Mouse (Mus musculus) embryo, embryonic 9.5 days (tissue): ENCODE measurements at regions not wholly inside any gene's neighbourhood (a gene's known extent, or its start where the extent isn't known, plus 50 kb on each side); places are given as distances from the start of the nearest gene placed in this dataset.

ENCODE experiments used
- DNase-seq: peaks from one replicate; pipeline ENCODE4 v3.0.0-alpha.2; 2017; ENCODE audit errors: extremely low spot score

DNA sequence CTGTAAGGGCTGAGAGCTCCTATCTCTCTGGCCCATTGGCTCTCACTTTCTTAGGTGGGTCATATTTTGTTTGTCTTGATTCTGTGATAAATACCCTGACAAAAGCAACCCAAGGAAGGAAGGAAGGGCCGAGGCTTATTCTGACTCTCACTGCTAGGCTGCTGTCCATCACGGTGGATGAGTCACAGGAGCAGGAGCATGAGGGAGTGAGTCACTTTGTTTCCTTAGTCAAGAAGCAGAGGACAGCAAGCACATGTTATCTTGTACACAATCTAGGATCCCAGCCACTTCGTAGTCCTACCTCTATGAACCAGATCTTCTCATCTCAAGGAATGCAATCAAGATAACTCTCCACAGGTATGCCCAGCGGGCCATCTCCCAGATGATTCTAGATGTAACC, 69.9 kb downstream of the Atp6v1g3 start:
- DNase-seq = no peak

DNA sequence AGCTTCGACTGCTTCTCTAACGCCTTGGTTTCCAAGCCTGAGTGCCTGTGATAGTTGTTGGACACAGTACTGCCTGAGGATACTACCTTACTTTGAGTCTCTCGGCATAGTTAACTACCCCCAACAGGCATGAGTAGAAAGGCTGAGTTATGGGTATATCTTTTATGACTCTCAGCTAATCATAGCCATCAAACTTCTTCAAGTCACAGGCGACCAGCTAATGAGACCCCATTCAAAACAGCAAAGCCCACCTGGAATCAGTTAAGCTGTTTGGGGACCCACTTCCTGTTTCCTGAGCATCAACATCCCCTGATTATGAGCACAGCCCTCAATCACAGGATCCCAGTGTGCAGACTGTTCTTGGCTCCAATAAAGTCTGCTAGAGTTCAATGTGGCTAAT, 71.4 kb downstream of the Atp6v1g3 start:
- no peak for DNase-seq

DNA sequence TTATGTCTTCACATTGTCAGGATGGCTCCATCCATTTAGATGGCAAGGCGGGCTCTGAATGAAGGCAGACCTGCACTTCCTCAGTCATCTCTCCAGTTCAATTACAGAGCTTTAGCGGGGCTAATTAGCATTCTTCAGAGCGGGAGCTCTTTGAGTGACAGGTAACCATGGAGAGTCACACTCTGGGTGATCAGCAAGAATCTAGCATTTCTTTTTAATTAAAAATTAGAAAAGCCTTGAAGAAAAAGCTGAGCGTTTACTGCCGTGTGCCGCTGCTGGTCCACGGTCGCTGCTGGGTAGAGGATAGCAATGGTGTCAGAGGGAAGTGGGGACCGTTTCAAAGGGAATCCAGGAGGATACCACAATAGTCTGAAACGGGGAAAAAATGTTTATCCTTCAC, 72.5 kb downstream of the Atp6v1g3 start:
- no peak for DNase-seq

DNA sequence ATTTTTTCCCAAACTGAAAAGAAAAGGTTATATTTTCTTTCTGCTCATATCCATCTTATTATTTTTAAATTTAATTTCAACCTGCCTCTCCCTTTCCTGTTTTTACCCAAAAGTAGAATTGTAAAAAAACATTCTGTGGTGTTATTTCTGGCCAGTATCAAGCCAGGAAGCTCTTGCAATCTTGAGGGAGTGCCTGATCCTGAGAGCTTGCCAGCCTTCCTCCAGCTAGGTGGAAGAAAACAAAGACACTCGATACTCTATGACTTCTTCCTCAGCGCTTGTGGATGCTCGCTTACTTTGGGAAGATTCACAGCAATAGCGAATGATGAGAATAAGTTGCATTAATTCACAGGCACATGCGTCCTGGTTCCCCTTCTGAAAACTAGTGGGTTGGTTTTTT, 73.4 kb downstream of the Atp6v1g3 start:
- no peak for DNase-seq

DNA sequence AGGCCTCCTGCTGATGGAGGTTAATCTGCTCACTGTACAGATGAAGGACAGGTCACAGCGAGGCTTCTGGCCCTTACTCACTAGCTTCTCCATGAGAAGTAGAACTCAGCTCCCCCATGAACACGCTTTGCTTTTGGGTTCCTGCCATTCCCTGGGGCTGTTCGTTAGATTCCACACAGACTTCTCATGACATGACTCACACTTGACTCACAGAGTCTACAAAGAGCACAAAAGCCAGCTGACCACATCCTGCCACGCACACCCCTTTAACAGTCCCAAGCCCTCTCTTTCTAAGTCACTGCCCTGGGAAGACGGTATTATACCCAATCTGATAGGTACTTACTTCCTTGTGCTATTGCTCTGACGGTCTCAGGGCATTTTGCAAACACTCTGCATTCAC, 74.9 kb downstream of the Atp6v1g3 start:
- no peak for DNase-seq

DNA sequence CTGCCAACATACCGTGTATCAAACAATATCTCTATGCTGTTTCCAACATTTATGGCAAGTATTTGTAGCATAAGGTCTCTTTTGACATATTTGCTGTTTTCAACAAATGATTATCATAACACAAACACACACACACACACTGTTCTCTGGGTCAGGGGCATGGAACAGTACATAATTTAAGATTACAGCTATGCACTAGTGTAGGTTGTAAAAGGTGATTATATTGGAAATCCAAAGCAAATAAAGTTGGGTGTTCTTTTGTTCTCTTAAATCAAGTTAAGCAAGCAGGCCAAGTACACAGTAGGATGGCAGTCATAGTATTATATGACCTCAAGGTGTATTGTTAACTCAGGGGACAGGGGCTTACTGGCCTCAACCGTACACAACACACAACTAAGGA, 75.6 kb downstream of the Atp6v1g3 start:
- DNase-seq = no peak

DNA sequence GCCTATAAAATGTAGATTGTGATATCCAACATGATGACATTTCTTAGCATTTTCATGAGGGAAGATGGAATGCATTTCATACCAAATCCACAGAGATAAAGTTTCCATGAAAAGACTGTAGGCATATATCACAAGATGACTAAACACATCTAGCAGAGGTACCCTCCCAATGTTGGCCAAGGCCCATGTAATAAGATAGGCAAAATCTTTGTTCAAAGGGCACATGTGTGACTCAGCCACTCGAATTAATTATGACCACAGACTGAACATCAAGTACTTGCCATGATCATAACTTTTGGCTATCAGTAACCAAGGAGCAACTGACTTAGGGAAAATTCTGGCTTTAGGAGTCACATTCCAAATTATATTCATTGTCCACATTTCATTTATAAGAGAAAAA, 82.9 kb downstream of the Atp6v1g3 start:
- no peak for DNase-seq

DNA sequence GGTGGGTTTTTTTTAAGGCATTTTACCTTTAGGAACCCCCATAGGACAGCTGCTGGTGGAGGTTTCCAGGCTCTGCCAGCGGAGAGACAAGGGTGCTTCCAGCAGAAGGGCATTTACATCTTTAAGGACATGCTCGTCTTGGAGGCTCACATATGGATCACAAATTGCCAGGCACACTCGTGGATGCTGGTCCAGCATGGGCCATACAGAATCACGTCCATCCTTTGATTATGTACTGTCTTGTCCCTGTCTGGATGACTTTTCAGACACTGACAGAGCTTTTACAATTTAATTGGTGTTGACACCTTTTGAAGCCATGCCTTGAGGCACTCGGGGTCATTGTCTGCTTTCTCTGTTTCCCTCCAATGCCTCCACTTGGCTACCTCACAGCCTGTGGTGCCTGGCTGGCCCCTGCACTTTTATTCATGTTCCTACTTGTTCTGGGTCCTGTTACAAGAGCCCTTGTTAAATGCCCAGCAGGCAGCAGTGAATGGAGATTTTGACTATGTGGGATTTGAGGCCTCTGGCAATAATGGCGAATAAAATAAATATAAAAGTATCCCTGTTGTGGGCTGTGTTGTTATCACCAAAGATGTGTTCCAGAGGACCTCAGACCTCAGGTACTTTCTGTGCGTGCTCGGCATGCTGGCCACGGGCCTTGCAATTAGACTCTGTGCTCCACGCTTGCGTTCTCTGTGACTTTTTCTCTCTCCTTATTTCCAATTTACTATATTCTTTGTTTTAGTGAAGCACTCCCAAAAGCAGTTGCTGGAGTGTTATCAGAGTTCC, 89.3 kb downstream of the Atp6v1g3 start:
- peak; percentile 17 for DNase-seq

DNA sequence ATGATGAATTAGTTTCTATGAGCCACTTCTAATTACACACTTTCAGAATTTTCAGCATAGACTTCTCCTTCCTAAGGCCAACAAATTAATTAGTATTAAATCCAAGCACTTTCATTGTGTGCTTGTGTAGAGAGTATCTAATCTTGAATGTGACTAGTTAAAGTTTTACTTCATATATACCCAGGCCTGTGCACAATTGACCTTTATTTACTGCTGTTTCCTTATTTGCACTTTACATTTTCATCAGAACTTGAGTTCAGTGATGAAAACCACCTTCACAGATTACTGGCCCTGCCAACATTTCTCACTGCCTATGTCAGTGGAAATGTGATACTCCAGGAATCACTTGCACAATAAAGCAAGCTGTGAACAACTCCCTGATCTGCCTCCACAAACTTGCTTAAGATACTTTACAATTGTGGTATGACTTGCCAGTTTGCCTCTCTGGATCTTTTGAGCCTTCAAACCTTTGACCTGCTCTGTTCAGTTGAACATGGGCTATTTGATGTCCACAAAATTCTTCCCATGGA, 96.5 kb downstream of the Atp6v1g3 start:
- no peak for DNase-seq

DNA sequence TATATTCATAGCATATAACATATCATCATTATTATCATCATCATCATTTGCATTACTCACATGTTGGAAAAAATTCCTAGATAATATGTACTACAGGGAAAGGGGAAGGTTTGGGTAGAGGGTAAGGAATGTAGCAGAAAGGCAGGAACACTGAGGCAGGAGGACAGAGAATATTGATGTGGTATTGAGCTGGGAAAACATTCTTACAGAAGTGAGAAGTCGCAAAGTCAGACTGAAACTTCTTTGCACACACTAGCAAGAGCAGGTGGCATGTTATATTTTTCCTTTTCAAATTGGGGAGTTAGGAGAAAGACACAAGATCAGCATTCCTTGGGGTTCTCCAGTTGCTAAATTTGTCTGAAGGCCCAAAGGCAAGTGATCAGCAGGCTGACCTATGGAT, 97.9 kb downstream of the Atp6v1g3 start:
- no peak for DNase-seq

DNA sequence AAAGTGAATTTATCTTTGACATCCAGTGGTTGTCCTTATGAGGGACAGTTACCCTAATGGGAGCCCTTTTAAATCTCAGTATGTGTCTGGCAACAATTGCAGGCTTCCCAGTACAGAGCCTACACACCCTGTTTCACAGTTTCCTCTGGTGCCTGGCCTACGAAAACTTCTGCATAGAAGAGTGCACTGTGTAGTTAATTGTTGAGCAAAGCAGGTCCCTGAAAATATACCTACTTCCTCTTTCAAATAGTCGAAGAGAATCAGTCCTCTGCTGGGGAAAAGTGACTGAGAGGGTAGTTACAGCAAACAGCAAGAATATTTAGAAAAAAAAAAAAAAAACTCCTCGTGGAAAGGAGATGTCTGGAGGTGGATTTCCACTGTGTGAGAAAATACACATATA, 110.6 kb downstream of the Atp6v1g3 start:
- no peak for DNase-seq

DNA sequence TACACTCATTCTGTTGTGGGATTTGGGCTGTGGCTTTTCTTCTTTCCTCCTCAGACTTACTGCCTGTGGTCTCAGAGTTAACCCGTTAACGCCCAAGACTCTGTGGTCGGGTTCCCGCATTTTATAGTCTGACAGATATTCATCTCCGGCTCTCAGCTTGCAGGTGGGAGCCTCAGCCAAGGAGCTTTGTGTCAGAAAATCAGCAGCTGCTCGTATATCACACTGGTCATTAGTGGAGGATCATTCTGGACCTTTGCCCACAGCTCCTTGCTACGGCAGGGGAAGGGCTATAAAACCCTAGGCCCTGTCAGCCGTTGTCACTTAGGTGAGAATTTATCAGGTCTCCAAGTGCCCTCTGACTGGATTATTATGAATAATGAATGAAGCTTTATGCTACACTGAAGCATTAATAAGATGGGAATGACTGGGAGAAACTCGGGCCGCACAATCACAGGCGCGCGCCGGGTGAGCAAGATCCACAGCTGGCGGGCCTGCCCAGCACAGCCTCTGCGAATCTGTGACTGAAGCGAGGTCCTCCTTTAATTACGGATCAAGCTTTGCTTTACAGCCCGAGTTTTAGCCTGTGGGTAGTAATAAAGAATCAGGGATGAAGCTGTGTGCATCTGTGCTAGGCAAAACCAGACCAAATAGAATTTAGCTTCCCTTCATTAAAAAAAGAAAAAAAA, 111.8 kb downstream of the Atp6v1g3 start:
- peak; percentile 24 for DNase-seq

DNA sequence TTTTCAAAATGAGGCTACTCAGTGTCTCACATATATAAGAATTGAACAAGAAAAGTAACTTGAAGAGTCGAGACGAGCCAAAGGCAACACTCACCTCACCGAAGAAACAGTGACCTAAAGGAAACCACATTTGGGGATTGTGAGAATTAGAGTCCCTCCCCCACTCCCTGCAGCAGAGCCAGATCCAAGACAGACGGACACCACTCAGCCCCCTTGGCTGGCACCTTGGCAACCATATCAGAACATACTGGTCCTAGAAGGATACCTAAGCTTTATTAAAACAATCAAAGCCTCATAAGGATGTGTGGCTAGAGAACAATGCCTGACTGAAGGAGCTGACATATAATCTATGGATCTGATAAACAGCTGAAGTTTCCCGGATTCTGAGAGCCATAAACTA, 112.5 kb downstream of the Atp6v1g3 start:
- DNase-seq = no peak

DNA sequence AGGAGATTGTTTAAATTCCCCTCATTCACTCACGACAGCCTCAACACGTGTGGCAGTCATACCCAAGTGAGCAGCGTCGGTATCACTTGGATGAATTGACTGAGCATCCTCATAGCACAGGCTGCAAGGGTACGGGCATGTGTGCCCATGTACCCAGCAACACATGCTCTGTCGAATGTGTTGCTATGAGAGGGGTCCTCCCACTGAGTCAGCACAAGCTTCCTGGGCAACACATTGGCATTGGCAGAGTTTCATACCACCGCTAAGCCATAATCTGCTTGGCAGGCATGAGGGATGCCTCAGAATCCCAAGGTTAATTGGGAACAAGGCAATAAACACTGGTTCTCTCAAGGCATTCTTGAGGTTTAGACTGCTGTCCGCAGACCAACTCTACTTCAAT, 115.1 kb downstream of the Atp6v1g3 start:
- no peak for DNase-seq

DNA sequence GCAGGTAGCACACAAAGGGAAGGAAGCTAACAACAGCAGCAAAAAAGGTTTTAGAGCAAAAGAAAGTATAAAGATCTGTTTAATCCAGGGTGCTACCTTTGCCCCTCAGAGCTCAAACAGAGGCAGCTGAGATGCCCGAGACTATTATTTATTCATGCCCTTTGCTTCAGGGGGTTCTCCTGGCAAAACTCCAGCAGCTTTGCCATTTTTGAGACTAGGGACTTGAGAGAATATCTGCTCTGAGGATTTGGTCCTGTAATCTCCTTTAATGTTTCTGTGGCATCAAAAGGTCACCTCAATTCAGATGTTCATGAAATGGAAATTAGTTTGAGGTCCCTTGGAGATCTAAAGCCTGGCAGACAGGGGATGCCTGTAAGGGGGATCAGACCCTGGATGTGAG, 116.1 kb downstream of the Atp6v1g3 start:
- DNase-seq = no peak

DNA sequence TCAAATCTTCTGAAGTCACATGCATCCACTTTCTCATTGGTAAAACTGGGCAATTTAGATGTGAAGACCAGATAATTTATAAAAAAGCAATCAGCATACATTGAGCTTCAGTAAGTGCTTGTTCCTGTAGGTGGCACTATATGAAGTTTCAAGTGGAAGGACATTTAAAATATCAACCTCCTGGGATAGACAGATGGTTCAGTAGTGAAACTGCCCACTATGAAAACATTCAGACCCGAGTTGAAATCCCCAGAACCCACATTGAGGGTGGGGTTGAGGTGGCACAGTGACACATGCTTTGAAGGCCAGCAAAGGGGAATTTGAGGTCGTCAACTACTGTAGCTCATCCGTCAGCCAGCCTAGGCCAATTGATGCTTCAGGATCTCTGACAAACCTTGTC, 145.1 kb downstream of the Atp6v1g3 start:
- DNase-seq = no peak

DNA sequence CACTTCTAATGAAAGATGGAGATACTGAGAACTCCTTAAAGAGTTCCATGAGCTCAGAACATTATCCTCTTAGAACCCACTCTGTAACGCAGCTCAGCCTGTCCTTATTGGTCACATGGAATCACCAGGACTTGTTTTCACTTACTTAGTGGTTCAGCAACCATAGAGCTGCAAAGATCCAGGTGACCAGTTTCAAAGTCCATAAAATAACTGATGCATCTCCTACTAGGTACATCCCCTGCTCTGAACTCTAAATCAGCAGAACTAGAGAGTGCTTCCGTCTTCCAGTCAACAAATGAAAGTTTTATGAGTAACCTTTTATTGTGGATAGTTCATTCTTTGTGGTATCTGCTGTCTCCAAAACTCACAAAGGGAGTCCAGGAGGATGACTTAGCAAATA, 153.9 kb downstream of the Atp6v1g3 start:
- no peak for DNase-seq
